Mouse (Mus musculus): ENCODE results near the gene Chdh. TPM values are rescaled to one million over a fixed set of nuclear protein-coding genes. Genes with fewer than 3 reads are reported as not detected.

Gene Chdh
- polyA plus RNA-seq, 2 experiments, result 1.5 to 2.4 TPM

- DNase-seq (ENCODE audit: low read depth in 3 of 3, low spot score in 3 of 3), result no peak
- TF ChIP-seq CTCF (IDR thresholded peaks at IDR 0.05; ENCODE audit: low read depth) (no peak), EP300 (IDR thresholded peaks at IDR 0.05; ENCODE audit: low read depth) (no peak)
- H3K9me3 ChIP-seq (ENCODE audit: control insufficient read depth, low read length), result no peaks in the 10 kb centered on the region
- 7% methylated on average over 7 of the region's 7 CpGs for WGBS (ENCODE audit: insufficient replicate concordance)
- H3K36me3 ChIP-seq (replicated peaks; ENCODE audit: control insufficient read depth, insufficient read depth, low read depth), result no peaks in the 10 kb centered on the region
- H3K4me1 ChIP-seq (replicated peaks; ENCODE audit: control insufficient read depth in 2 of 2, insufficient read depth in 2 of 2, low read length in 1 of 2), result no peaks in the 10 kb centered on the region
- no peak overlapping the region for H3K9ac ChIP-seq (replicated peaks)
- ATAC-seq (ENCODE audit: insufficient read depth), result no peak
- no peak overlapping the region for H3K4me3 ChIP-seq (ENCODE audit: insufficient read depth in 1 of 2, low read depth in 2 of 2, low read length in 2 of 2)
- H3K4me2 ChIP-seq (ENCODE audit: low read depth), result no peak overlapping the region
- H3K27ac ChIP-seq, result no peak overlapping the region
- no peaks in the 10 kb centered on the region for H3K27me3 ChIP-seq (ENCODE audit: control insufficient read depth, insufficient read depth, low read length)
Observed at GRCm38 (mm10) chr14:30024387-30024786, 15.6 kb downstream of the Chdh start.

- Histone ChIP-seq H3K4me1 (replicated peaks; ENCODE audit: control insufficient read depth in 2 of 2, insufficient read depth in 2 of 2, low read length in 1 of 2) (no peaks in the 10 kb centered on the region), H3K36me3 (replicated peaks; ENCODE audit: control insufficient read depth, insufficient read depth, low read depth) (no peaks in the 10 kb centered on the region), H3K4me3 (ENCODE audit: insufficient read depth in 1 of 2, low read depth in 2 of 2, low read length in 2 of 2) (no peak overlapping the region), H3K27me3 (ENCODE audit: control insufficient read depth, insufficient read depth, low read length) (no peaks in the 10 kb centered on the region), H3K9me3 (ENCODE audit: control insufficient read depth, low read length) (no peaks in the 10 kb centered on the region), H3K4me2 (ENCODE audit: low read depth) (no peak overlapping the region), H3K9ac (replicated peaks) (no peak overlapping the region), H3K27ac (no peak overlapping the region)
- 26% methylated on average over 2 of the region's 2 CpGs for whole genome bisulfite sequencing (ENCODE audit: insufficient replicate concordance)
- DNase-seq (ENCODE audit: low read depth in 3 of 3, low spot score in 3 of 3), result no peak
- TF ChIP-seq EP300 (IDR thresholded peaks at IDR 0.05; ENCODE audit: low read depth), result no peak
- peak; percentile 72 for TF ChIP-seq CTCF (IDR thresholded peaks at IDR 0.05; ENCODE audit: low read depth)
- ATAC-seq (ENCODE audit: insufficient read depth), result no peak
Observed at GRCm38 (mm10) chr14:30027378-30027777, 18.6 kb downstream of the Chdh start.

- WGBS (ENCODE audit: insufficient replicate concordance), result 45% methylated on average over 8 of the region's 8 CpGs
Observed at GRCm38 (mm10) chr14:30033405-30033804, 24.6 kb downstream of the Chdh start.

DNA sequence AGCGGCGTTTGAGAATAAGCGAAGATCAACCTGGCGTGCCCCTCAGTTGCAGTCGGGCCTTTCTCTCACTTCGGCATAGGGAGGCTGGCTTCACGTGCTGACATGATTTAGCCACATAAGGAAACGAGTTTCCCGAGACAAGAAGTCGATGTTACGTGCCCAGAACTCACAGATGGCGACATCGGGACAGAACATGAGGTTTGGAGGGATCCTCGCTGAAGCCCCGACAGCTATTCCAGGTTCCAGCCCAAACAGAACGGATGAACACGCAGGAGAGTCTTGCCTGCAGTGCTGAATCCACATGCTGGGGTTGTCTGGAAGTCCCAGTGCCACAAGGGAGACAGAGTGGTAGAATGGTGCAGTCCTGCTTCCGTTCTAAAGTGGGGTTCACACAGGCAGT, 29.6 kb downstream of the Chdh start:
- WGBS (ENCODE audit: insufficient replicate concordance), result 73% methylated on average over 18 of the region's 18 CpGs
- no peaks in the 10 kb centered on the region for H3K9me3 ChIP-seq (ENCODE audit: control insufficient read depth, low read length)
- no peak overlapping the region for H3K9ac ChIP-seq (replicated peaks)
- H3K36me3 ChIP-seq (replicated peaks; ENCODE audit: control insufficient read depth, insufficient read depth, low read depth), result no peaks in the 10 kb centered on the region
- H3K4me2 ChIP-seq (ENCODE audit: low read depth), result no peak overlapping the region
- no peak for DNase-seq (ENCODE audit: low read depth in 3 of 3, low spot score in 3 of 3)
- no peaks in the 10 kb centered on the region for H3K27me3 ChIP-seq (ENCODE audit: control insufficient read depth, insufficient read depth, low read length)
- H3K27ac ChIP-seq, result no peak overlapping the region
- H3K4me3 ChIP-seq (ENCODE audit: insufficient read depth in 1 of 2, low read depth in 2 of 2, low read length in 2 of 2), result no peak overlapping the region
- no peak for TF ChIP-seq EP300 (IDR thresholded peaks at IDR 0.05; ENCODE audit: low read depth)
- no peak for TF ChIP-seq CTCF (IDR thresholded peaks at IDR 0.05; ENCODE audit: low read depth)
- ATAC-seq (ENCODE audit: insufficient read depth), result no peak
- H3K4me1 ChIP-seq (replicated peaks; ENCODE audit: control insufficient read depth in 2 of 2, insufficient read depth in 2 of 2, low read length in 1 of 2), result no peaks in the 10 kb centered on the region

More at GRCm38 (mm10) chr14:30033405-30033804, 24.6 kb downstream of the Chdh start:
- no peak overlapping the region for H3K4me2 ChIP-seq (ENCODE audit: low read depth)
- H3K36me3 ChIP-seq (replicated peaks; ENCODE audit: control insufficient read depth, insufficient read depth, low read depth), result no peaks in the 10 kb centered on the region
- no peaks in the 10 kb centered on the region for H3K4me1 ChIP-seq (replicated peaks; ENCODE audit: control insufficient read depth in 2 of 2, insufficient read depth in 2 of 2, low read length in 1 of 2)
- no peak overlapping the region for H3K4me3 ChIP-seq (ENCODE audit: insufficient read depth in 1 of 2, low read depth in 2 of 2, low read length in 2 of 2)
- DNase-seq (ENCODE audit: low read depth in 3 of 3, low spot score in 3 of 3) (no peak), ATAC-seq (ENCODE audit: insufficient read depth) (no peak)
- no peak overlapping the region for H3K27ac ChIP-seq
- no peak for TF ChIP-seq EP300 (IDR thresholded peaks at IDR 0.05; ENCODE audit: low read depth)
- no peak for TF ChIP-seq CTCF (IDR thresholded peaks at IDR 0.05; ENCODE audit: low read depth)
- no peaks in the 10 kb centered on the region for H3K27me3 ChIP-seq (ENCODE audit: control insufficient read depth, insufficient read depth, low read length)
- no peak overlapping the region for H3K9ac ChIP-seq (replicated peaks)
- no peaks in the 10 kb centered on the region for H3K9me3 ChIP-seq (ENCODE audit: control insufficient read depth, low read length)

- Histone ChIP-seq H3K27ac (no peak overlapping the region), H3K9ac (replicated peaks) (no peak overlapping the region), H3K36me3 (replicated peaks; ENCODE audit: control insufficient read depth, insufficient read depth, low read depth) (no peaks in the 10 kb centered on the region), H3K4me2 (ENCODE audit: low read depth) (no peak overlapping the region), H3K4me1 (replicated peaks; ENCODE audit: control insufficient read depth in 2 of 2, insufficient read depth in 2 of 2, low read length in 1 of 2) (no peaks in the 10 kb centered on the region), H3K9me3 (ENCODE audit: control insufficient read depth, low read length) (no peaks in the 10 kb centered on the region), H3K4me3 (ENCODE audit: insufficient read depth in 1 of 2, low read depth in 2 of 2, low read length in 2 of 2) (no peak overlapping the region), H3K27me3 (ENCODE audit: control insufficient read depth, insufficient read depth, low read length) (no peaks in the 10 kb centered on the region)
- WGBS (ENCODE audit: insufficient replicate concordance), result 48% methylated on average over 4 of the region's 4 CpGs
- no peak for TF ChIP-seq EP300 (IDR thresholded peaks at IDR 0.05; ENCODE audit: low read depth)
- TF ChIP-seq CTCF (IDR thresholded peaks at IDR 0.05; ENCODE audit: low read depth), result no peak
- no peak for DNase-seq (ENCODE audit: low read depth in 3 of 3, low spot score in 3 of 3)
- no peak for ATAC-seq (ENCODE audit: insufficient read depth)
Observed at GRCm38 (mm10) chr14:30039413-30039812, 30.6 kb downstream of the Chdh start.

Data from liver, embryonic 14.5 days (tissue).